Mouse (Mus musculus) liver, embryonic 14.5 days (tissue): Measurements from ENCODE around the gene Ccnh. TPM values are rescaled to one million over a fixed set of nuclear protein-coding genes. Genes with fewer than 3 reads are reported as not detected.
"Not testable (repeated sequence)": the region's sequence is repeated elsewhere in the genome, so short reads cannot be mapped to it uniquely, and the experiment has no call there.

Experiments
- ATAC-seq: fragments of 200-750 bp; cut with Nextera tagmentation; 2 replicates; pipeline ENCODE4 v1.8.0; 2017; ENCODE audit warnings: moderate number of reproducible peaks, mild to moderate bottlenecking, moderate library complexity; ENCODE audit not compliant: insufficient read depth
- DNase-seq, 3 experiments: peaks; one replicate each; pipeline ENCODE4 v3.0.0-alpha.2; 2012 to 2013; ENCODE audit warnings: low read depth in 3 of 3, low spot score in 3 of 3
- H3K27ac ChIP-seq: fragments of 300-500 bp; sonication (generic); 2 replicates; pipeline ENCODE4 v1.5.1; 2014; ENCODE audit warnings: moderate library complexity, mild to moderate bottlenecking, control low read depth, inconsistent platforms
- H3K27me3 ChIP-seq: fragments of 300-500 bp; sonication (generic); 2 replicates; pipeline ENCODE4 v1.6.1; 2014; ENCODE audit warnings: mild to moderate bottlenecking, low read length, moderate library complexity; ENCODE audit not compliant: control insufficient read depth, insufficient read depth
- H3K36me3 ChIP-seq: fragments of 300-500 bp; sonication (generic); replicated peaks from 2 replicates; pipeline ENCODE4 v1.6.1; 2014; ENCODE audit warnings: low read depth; ENCODE audit not compliant: control insufficient read depth, insufficient read depth
- H3K4me1 ChIP-seq, 2 experiments: fragments of 200-500 bp in 1 of 2; fragments of 300-500 bp in 1 of 2; sonication (generic) in 1 of 2; replicated peaks; 2 replicates each; pipeline ENCODE4 v1.6.1; 2012 to 2014; ENCODE audit warnings: antibody characterized with exemption in 1 of 2, inconsistent platforms in 1 of 2, low read length in 1 of 2; ENCODE audit not compliant: control insufficient read depth in 2 of 2, insufficient read depth in 2 of 2
- H3K4me2 ChIP-seq: fragments of 300-500 bp; sonication (generic); 2 replicates; pipeline ENCODE4 v1.6.1; 2014; ENCODE audit warnings: low read depth, mild to moderate bottlenecking, control low read depth, moderate library complexity
- H3K4me3 ChIP-seq, 2 experiments: fragments of 200-500 bp in 1 of 2; fragments of 300-500 bp in 1 of 2; sonication (generic) in 1 of 2; 2 replicates each; pipeline ENCODE4 v1.5.1; 2012 to 2014; ENCODE audit warnings: low read depth in 2 of 2, low read length in 2 of 2, mild to moderate bottlenecking in 2 of 2, control low read depth in 1 of 2, inconsistent platforms in 1 of 2, moderate library complexity in 1 of 2; ENCODE audit not compliant: insufficient read depth in 1 of 2
- H3K9ac ChIP-seq: fragments of 300-500 bp; sonication (generic); replicated peaks from 2 replicates; pipeline ENCODE4 v1.6.1; 2014; ENCODE audit warnings: mild to moderate bottlenecking, control low read depth, moderate library complexity
- H3K9me3 ChIP-seq: fragments of 300-500 bp; sonication (generic); 2 replicates; pipeline ENCODE4 v1.6.1; 2016; ENCODE audit warnings: low read length, mixed read lengths; ENCODE audit not compliant: control insufficient read depth
- CTCF ChIP-seq: IDR thresholded peaks from 2 replicates; pipeline ENCODE4 v1.5.1; 2016; ENCODE audit warnings: antibody characterized with exemption, low read depth, control low read depth
- EP300 ChIP-seq: IDR thresholded peaks from 2 replicates; pipeline ENCODE4 v1.6.1; 2016; ENCODE audit warnings: antibody characterized with exemption, low read depth
- WGBS: fragments of 180-500 bp; shearing (Covaris S2); extraction: QIAGEN DNeasy Blood & Tissue Kit; methylation state at CpG from one replicate; pipeline ENCODE4 v1.1.7; 2014; ENCODE audit not compliant: insufficient replicate concordance; 5-methylcytosine and 5-hydroxymethylcytosine counted together
- polyA plus RNA-seq, 2 experiments: library from polyadenylated mRNA; depleted of rRNA in 1 of 2; stranded (reverse) in 1 of 2; unstranded in 1 of 2; fragments of >200 nt; fragmentation: Nextera tagmentation in 1 of 2; extraction: Ambion mirVana in 1 of 2; gene quantifications; 2 replicates each; pipeline versions ENCODE4 v1.2.1 to v1.2.3; 2012 to 2014

Ccnh gene
- polyA plus RNA-seq (2012; rRNA removed) = 8.1 and 17.1 TPM in 2 replicates
- polyA plus RNA-seq (2014; fragmentation: Nextera tagmentation; extraction: Ambion mirVana) = 50.5 and 54.7 TPM in 2 replicates

DNA sequence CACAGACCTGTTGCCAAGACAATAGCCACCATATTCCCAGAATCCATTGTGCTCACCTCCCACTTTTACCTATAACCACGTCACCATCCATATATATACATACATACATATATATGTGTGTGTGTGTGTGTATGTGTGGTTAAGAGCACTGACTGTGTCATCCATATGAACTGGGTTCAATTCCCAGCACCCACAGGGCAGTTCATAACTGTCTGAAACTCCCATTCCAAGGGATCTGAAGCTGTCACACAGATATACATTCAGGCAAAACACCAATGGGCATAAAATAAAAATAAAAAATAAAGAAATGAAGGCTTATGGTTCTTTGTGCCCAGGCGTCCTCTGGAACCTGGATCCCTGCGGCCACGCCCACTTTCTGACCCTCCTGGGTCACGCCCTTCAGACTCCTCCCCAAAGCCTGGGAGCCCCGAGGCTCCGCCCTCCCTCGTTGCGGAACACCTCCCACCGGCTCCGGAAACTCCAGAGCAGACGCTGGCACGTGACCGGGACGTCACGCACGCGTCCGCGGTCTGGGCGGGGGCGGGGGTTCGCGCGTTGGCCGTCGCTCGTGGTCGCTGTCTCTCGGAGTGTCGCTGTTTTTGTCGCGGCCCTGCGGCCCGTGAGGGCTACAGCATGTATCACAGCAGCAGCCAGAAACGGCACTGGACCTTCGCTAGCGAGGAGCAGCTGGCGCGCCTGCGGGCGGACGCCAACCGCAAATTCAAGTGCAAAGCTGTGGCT is at the start of gene Ccnh:
Gene Ccnh (plus strand): TSS at position 506 of the 741 bp plus-strand sequence.
- ATAC-seq (peak; percentile 99), DNase-seq (peak; percentile 82 to 90 (median 86))
- Histone ChIP-seq H3K4me3 (peak within 1 kb of the TSS; percentile 73 to 78), H3K27ac (peak within 1 kb of the TSS; percentile 58; the same call in 1 of the 2 replicates), H3K9me3 (no peaks in the 10 kb centered on the region), H3K4me1 (no peaks in the 10 kb centered on the region), H3K4me2 (peak within 1 kb of the TSS; percentile 90), H3K9ac (peak within 1 kb of the TSS; percentile 76), H3K36me3 (no peaks in the 10 kb centered on the region; the same call in 1 of the 2 replicates), H3K27me3 (no peaks in the 10 kb centered on the region)
- TF ChIP-seq EP300 (no peak), CTCF (no peak)
- 2% methylated on average over 44 of the region's 44 CpGs for WGBS

DNA sequence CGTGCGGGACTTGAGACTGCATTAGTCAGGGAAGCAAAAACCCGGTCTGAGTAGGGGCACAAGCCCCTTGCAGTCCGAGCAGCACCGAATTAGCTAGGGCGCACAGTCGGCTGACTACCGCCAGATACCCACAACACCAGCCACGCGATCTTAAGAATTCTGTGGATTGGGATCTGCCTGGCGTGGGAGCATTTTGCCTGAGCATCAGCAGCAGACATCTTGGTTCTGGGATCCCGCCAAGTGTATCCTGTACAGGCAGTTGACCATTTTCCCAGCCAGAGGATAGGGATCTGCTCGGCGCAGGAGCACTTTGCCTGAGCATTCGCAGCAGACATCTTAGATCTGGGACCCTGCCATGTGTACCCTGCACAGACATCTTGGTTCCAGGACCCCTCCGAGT is 45.8 kb upstream of the Ccnh start:
- not testable (repeated sequence) for H3K9ac ChIP-seq, H3K9me3 ChIP-seq, H3K36me3 ChIP-seq, H3K27me3 ChIP-seq, H3K4me3 ChIP-seq, ATAC-seq, H3K27ac ChIP-seq, H3K4me2 ChIP-seq, DNase-seq, H3K4me1 ChIP-seq
- 72% methylated on average over 16 of the region's 16 CpGs for WGBS

DNA sequence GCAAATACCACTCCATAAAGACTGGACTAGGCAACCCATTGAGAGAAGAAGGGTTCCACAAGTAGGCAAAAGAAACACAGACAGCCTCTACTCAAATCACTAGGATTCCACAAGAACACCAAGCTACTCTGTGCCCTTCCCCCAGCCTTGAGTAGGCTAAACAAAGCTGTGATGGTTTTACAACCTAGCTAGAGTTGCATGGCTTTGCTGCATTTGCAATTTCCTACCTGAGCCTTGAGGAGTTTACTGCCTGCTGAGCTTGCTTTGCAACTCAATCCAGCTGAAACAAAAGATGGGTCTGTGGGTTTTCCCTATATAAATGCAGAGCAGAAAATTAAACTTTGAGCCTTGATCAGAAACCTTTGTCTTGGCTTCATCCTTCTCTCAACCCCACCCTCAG is 42.7 kb upstream of the Ccnh start:
- Histone ChIP-seq H3K4me1 (no peaks in the 10 kb centered on the region), H3K27me3 (no peaks in the 10 kb centered on the region), H3K9me3 (no peaks in the 10 kb centered on the region), H3K27ac (no peak overlapping the region), H3K36me3 (no peaks in the 10 kb centered on the region), H3K9ac (no peak overlapping the region), H3K4me3 (no peak overlapping the region), H3K4me2 (no peak overlapping the region)
- DNase-seq (no peak), ATAC-seq (no peak)
- no peak for TF ChIP-seq EP300

DNA sequence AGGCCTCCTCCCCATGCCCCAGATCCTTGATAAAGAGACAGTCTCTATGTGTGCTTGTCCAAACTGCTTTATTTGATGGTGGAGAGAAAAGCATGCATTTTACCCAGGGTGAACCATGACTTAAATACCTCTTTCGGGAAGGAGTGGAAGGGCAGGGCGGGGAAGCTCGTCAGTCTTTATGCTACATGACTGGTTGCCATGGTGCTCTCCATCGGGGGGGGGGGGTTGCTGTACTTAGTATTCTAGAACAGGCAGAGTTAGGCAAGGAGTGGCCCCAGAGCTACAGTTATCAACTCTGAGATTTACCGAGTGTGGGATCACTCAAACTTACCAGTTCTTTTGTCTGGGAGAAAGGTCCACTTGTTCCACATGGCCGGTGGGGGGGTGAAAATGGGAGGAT is 34.5 kb upstream of the Ccnh start:
- no peaks in the 10 kb centered on the region for H3K36me3 ChIP-seq
- no peak for TF ChIP-seq EP300
- no peak for TF ChIP-seq CTCF
- H3K4me2 ChIP-seq = no peak overlapping the region
- ATAC-seq (no peak), DNase-seq (no peak)
- H3K27ac ChIP-seq = no peak overlapping the region
- H3K27me3 ChIP-seq = no peaks in the 10 kb centered on the region
- 76% methylated on average over 6 of the region's 6 CpGs for WGBS
- no peaks in the 10 kb centered on the region for H3K9me3 ChIP-seq
- no peak overlapping the region for H3K9ac ChIP-seq
- no peak overlapping the region for H3K4me3 ChIP-seq
- no peaks in the 10 kb centered on the region for H3K4me1 ChIP-seq

DNA sequence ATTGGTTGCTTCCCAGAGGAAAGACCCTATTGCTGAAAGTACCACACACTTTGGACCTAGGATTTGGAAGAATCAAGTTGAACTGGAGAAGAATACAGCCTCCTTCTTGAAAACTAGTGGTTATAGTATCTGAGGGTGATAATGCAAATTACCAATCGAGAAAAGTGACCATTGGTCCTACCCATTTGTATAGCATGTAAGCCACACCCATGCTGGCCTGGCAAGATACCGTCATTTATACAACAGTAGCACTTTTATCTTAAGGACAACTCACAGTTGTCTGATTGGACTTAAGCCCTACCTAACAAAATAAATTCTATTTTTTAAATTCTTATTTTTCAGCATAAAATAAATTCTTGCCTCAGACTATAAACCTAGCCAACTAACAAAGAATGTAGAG is 29.2 kb upstream of the Ccnh start:
- Histone ChIP-seq H3K4me2 (no peak overlapping the region), H3K4me3 (no peak overlapping the region), H3K27ac (no peak overlapping the region), H3K9me3 (no peaks in the 10 kb centered on the region), H3K4me1 (no peaks in the 10 kb centered on the region), H3K9ac (no peak overlapping the region), H3K27me3 (no peaks in the 10 kb centered on the region), H3K36me3 (no peaks in the 10 kb centered on the region)
- peak; percentile 75 for ATAC-seq
- peak; percentile 3 to 22 (median 14) for DNase-seq
- TF ChIP-seq CTCF = no peak
- no peak for TF ChIP-seq EP300
- WGBS = 25% methylated on average over 2 of the region's 2 CpGs
